Mouse (Mus musculus) testis, adult 2 months (tissue): ENCODE data around the gene Sfmbt1. TPM values are rescaled to one million over a fixed set of nuclear protein-coding genes. Genes with fewer than 3 reads are reported as not detected.

Experiments
- H3K27ac ChIP-seq: fragments of 200-500 bp; 2 replicates; pipeline ENCODE4 v1.5.1; 2012; ENCODE audit warnings: low read depth, low read length; ENCODE audit not compliant: control insufficient read depth, insufficient read depth
- H3K27me3 ChIP-seq: fragments of 200-500 bp; 2 replicates; pipeline ENCODE4 v1.6.1; 2012; ENCODE audit warnings: mild to moderate bottlenecking, low read length, moderate library complexity; ENCODE audit not compliant: control insufficient read depth, insufficient read depth
- H3K36me3 ChIP-seq: fragments of 200-500 bp; 2 replicates; pipeline ENCODE4 v1.6.1; 2012; ENCODE audit warnings: mild to moderate bottlenecking, low read length; ENCODE audit not compliant: control insufficient read depth, insufficient read depth
- H3K4me1 ChIP-seq: fragments of 200-500 bp; 2 replicates; pipeline ENCODE4 v1.6.1; 2012; ENCODE audit warnings: low read length; ENCODE audit not compliant: control insufficient read depth, insufficient read depth
- H3K4me3 ChIP-seq: fragments of 200-500 bp; 2 replicates; pipeline ENCODE4 v1.5.1; 2012; ENCODE audit warnings: low read depth, mild to moderate bottlenecking, low read length, moderate library complexity, mixed read lengths; ENCODE audit not compliant: control insufficient read depth
- CTCF ChIP-seq: fragments of 200-500 bp; IDR thresholded peaks from 2 replicates; pipeline ENCODE4 v1.5.1; 2012; ENCODE audit warnings: low read depth, mild to moderate bottlenecking, inconsistent platforms, low read length, moderate library complexity; ENCODE audit not compliant: control insufficient read depth, insufficient read depth, insufficient replicate concordance
- POLR2A ChIP-seq: fragments of 200-500 bp; IDR thresholded peaks from 2 replicates; pipeline ENCODE4 v1.6.1; 2012; ENCODE audit warnings: low read depth, mild to moderate bottlenecking, inconsistent platforms, low read length, moderate library complexity; ENCODE audit not compliant: control insufficient read depth
- polyA plus RNA-seq: library from polyadenylated mRNA; depleted of rRNA; stranded (reverse); fragments of >200 nt; gene quantifications from 2 replicates; pipeline ENCODE4 v1.2.3, GENCODE M21; 2012

The Sfmbt1 gene
- polyA plus RNA-seq, 1 experiment, result 25.6 TPM

GRCm38 (mm10) chr14:30852325-30852724 is 137.7 kb downstream of the Sfmbt1 start:
- Histone ChIP-seq H3K36me3 (no peaks in the 10 kb centered on the region), H3K4me3 (no peak overlapping the region), H3K4me1 (no peaks in the 10 kb centered on the region), H3K27me3 (no peaks in the 10 kb centered on the region), H3K27ac (no peak overlapping the region)
- TF ChIP-seq POLR2A (no peak), CTCF (no peak)

DNA sequence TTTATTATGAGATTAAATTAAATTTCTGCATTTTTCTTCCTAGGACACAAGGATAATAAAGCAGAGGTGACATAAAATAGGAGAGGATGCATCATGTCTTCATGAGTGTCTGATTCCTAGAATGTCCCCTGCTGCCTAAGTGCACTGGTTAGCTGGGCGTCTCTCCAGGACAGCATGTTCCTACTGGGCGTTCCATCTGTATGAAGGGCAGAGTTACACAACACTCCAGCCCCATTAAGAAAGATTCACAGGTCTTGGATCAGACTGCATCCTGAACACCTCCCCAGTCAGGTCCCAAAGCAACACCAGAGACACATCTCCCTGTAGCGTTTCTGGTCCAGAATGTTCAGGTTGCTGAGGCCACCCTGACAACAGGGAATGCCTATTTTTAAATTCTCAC is 140.7 kb downstream of the Sfmbt1 start:
- TF ChIP-seq POLR2A, result no peak
- Histone ChIP-seq H3K4me1 (no peaks in the 10 kb centered on the region), H3K4me3 (no peak overlapping the region), H3K27ac (no peak overlapping the region), H3K27me3 (no peaks in the 10 kb centered on the region), H3K36me3 (no peaks in the 10 kb centered on the region)

DNA sequence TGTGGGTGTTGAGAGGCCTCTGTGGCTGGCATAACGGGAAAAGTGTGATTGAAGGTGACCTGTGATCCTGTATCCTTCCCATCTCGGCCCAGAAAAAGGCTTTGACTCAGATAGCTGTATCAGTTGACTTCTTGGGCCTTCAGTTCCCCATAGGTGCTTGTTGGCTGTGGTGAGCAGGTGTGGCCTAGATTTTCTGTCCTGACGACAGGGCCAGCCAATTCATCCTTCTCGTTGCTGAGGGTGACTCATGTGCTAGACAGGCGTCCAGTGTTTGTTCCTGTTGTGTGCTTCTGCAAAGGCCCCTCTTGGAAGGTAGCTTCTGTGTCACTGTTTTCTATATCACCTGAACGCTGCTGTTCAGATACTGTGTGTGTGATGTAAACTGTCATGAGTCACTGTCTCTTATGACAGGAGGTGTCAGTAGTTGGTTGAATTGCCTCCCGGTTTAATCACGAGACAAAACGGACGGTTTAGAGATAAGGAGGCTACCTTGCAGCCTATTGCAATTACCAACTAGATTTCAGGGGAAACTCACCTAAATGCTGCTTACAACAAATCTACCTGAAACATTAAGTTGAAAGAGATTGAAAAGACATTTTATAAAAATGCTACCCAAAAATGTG is 142.3 kb downstream of the Sfmbt1 start:
- no peak overlapping the region for H3K27ac ChIP-seq
- H3K27me3 ChIP-seq, result no peaks in the 10 kb centered on the region
- no peak overlapping the region for H3K4me3 ChIP-seq
- H3K4me1 ChIP-seq, result no peaks in the 10 kb centered on the region
- no peaks in the 10 kb centered on the region for H3K36me3 ChIP-seq
- no peak for TF ChIP-seq POLR2A
- TF ChIP-seq CTCF, result no peak

DNA sequence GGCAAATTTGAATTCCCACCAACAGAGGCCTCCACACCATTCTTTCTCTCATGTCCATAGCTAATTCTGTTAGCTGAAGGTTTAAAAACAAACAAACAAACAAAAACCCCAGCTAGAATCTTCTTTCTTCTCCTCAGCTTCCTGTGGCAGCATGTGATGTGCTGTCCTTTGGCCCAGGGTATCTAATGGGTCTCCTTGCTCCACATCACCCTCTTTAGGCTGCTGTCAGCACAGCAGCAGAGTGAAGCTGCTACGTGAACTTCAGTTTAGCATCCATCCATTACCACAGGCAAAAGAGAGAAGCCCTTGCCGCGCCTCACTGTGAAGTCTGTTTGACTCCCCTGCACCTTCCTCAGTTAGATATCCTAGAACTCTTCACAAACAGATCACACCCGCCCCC is 143.3 kb downstream of the Sfmbt1 start:
- Histone ChIP-seq H3K27me3 (no peaks in the 10 kb centered on the region), H3K36me3 (no peaks in the 10 kb centered on the region), H3K4me1 (no peaks in the 10 kb centered on the region), H3K27ac (no peak overlapping the region), H3K4me3 (no peak overlapping the region)
- TF ChIP-seq POLR2A (no peak), CTCF (peak; percentile 32; the same call in 1 of the 2 replicates)

GRCm38 (mm10) chr14:30861421-30862125 is 146.9 kb downstream of the Sfmbt1 start:
- no peak for TF ChIP-seq CTCF
- TF ChIP-seq POLR2A, result no peak

DNA sequence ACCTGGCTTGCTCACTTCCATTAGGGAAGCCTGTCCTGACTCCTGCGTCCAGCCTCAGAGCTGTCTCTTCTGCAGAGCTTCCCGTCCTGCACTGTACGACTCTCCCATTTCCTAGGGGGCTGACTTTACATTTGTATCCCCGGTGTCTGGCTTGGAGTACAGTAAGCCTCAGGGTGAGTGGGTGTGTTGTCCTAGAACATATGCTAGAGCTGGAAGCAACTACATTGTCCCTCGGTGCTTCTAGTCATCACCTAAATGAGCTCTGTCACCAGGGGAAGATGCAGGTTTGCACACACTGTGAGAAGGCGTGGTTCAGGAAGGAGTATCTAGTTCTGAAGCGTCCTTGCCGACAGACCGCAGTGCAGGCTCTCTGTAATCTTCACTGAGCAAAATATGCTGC is 147.7 kb downstream of the Sfmbt1 start:
- Histone ChIP-seq H3K4me3 (no peak overlapping the region), H3K4me1 (no peaks in the 10 kb centered on the region), H3K27me3 (no peaks in the 10 kb centered on the region), H3K27ac (no peak overlapping the region), H3K36me3 (no peaks in the 10 kb centered on the region)
- TF ChIP-seq POLR2A (no peak), CTCF (no peak)

More at GRCm38 (mm10) chr14:30861421-30862125, 146.9 kb downstream of the Sfmbt1 start:
- H3K27me3 ChIP-seq, result no peaks in the 10 kb centered on the region
- H3K27ac ChIP-seq, result no peak overlapping the region
- no peak overlapping the region for H3K4me3 ChIP-seq
- no peaks in the 10 kb centered on the region for H3K36me3 ChIP-seq
- no peaks in the 10 kb centered on the region for H3K4me1 ChIP-seq

- H3K4me3 ChIP-seq, result no peak overlapping the region
- TF ChIP-seq POLR2A, result no peak
- TF ChIP-seq CTCF, result peak; percentile 34; the same call in 1 of the 2 replicates
Observed at GRCm38 (mm10) chr14:30865311-30865710, 150.7 kb downstream of the Sfmbt1 start.

More at GRCm38 (mm10) chr14:30865311-30865710, 150.7 kb downstream of the Sfmbt1 start:
- Histone ChIP-seq H3K27me3 (no peaks in the 10 kb centered on the region), H3K4me1 (peaks cover 4% of the 10 kb centered on the region; the same call in 1 of the 2 replicates), H3K27ac (no peak overlapping the region), H3K36me3 (no peaks in the 10 kb centered on the region)
